Mouse (Mus musculus) stomach, postnatal 0 days (tissue): ENCODE measurements around the gene Fitm2.

Source experiments
- CTCF ChIP-seq: IDR thresholded peaks from 2 replicates; pipeline ENCODE4 v1.5.1; 2016; ENCODE audit warnings: antibody characterized with exemption, low read depth, mild to moderate bottlenecking, moderate library complexity
- EP300 ChIP-seq: optimal IDR thresholded peaks from 2 replicates; pipeline ENCODE3; 2016; ENCODE audit warnings: antibody characterized with exemption

DNA sequence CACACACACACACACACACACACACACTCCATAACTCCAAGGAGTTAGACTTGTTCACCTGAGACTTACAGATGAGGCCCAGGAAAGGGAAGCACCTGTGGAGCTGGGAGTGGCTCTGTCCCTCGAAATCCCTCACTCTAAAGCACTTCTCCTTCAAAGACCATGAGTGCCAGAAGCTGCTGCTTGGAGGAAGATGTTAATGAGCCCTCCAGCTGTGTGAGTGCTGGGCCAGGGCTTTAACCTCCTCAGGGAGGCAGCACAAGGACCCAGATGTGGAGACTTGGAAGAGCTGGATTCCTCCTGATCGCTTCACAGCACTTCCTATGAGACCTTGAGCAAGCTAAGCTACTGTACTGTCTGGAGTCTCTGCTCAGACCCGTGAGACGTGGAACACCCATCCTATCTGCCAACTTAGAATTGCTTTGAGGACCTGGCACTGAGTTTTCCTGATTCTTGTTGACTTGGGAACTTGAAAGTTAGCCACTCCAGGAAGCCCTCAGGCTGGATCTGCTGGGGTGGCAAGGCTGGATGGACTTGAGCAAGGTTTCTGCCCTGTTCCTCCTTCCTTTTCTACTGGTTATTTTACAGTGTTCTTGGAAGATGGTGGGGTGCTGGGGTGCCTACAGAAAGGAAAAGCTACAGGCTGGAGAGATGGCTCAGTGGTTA lies 44.0 kb downstream of the Fitm2 start:
- TF ChIP-seq CTCF (no peak), EP300 (no peak)
